Mouse (Mus musculus): ENCODE measurements around the gene Herc4. TPM values are rescaled to one million over a fixed set of nuclear protein-coding genes. Genes with fewer than 3 reads are reported as not detected.

The Herc4 gene
- polyA plus RNA-seq, 1 experiment from 2014 or later, result 23.8 TPM

GRCm38 (mm10) chr10:63221081-63221783, 22.4 kb upstream of the Herc4 start:
- no peak overlapping the region for H3K27ac ChIP-seq (ENCODE audit: low read length)
- no peak for ATAC-seq
- H3K36me3 ChIP-seq (ENCODE audit: insufficient read depth, low read length), result no peaks in the 10 kb centered on the region
- TF ChIP-seq EP300 (IDR thresholded peaks at IDR 0.05) (no peak), CTCF (IDR thresholded peaks at IDR 0.05) (no peak)
- no peaks in the 10 kb centered on the region for H3K9me3 ChIP-seq (ENCODE audit: low read length)
- H3K27me3 ChIP-seq (replicated peaks; ENCODE audit: insufficient read depth, low read length), result no peaks in the 10 kb centered on the region
- no peak overlapping the region for H3K4me2 ChIP-seq (replicated peaks; ENCODE audit: low read depth, low read length)
- H3K4me1 ChIP-seq (ENCODE audit: insufficient read depth, low read depth, low read length), result no peaks in the 10 kb centered on the region
- no peak overlapping the region for H3K4me3 ChIP-seq (ENCODE audit: low read depth, low read length)
- WGBS, result 66% methylated on average over 7 of the region's 7 CpGs
- H3K9ac ChIP-seq (replicated peaks; ENCODE audit: low read depth), result no peak overlapping the region
- DNase-seq (ENCODE audit: low spot score), result no peak

- H3K27ac ChIP-seq (ENCODE audit: low read length), result no peak overlapping the region
- TF ChIP-seq EP300 (IDR thresholded peaks at IDR 0.05) (no peak), CTCF (IDR thresholded peaks at IDR 0.05) (no peak)
- H3K4me3 ChIP-seq (ENCODE audit: low read depth, low read length), result no peak overlapping the region
- no peak for ATAC-seq
- H3K9me3 ChIP-seq (ENCODE audit: low read length), result no peaks in the 10 kb centered on the region
- no peaks in the 10 kb centered on the region for H3K4me1 ChIP-seq (ENCODE audit: insufficient read depth, low read depth, low read length)
- H3K36me3 ChIP-seq (ENCODE audit: insufficient read depth, low read length), result no peaks in the 10 kb centered on the region
- no peak overlapping the region for H3K4me2 ChIP-seq (replicated peaks; ENCODE audit: low read depth, low read length)
- H3K27me3 ChIP-seq (replicated peaks; ENCODE audit: insufficient read depth, low read length), result no peaks in the 10 kb centered on the region
- 72% methylated on average over 12 of the region's 12 CpGs for WGBS
- no peak overlapping the region for H3K9ac ChIP-seq (replicated peaks; ENCODE audit: low read depth)
- no peak for DNase-seq (ENCODE audit: low spot score)
Measured at GRCm38 (mm10) chr10:63224341-63224740, 19.3 kb upstream of the Herc4 start.

GRCm38 (mm10) chr10:63230266-63230665, 13.3 kb upstream of the Herc4 start:
- Histone ChIP-seq H3K4me1 (ENCODE audit: insufficient read depth, low read depth, low read length) (no peaks in the 10 kb centered on the region), H3K36me3 (ENCODE audit: insufficient read depth, low read length) (no peaks in the 10 kb centered on the region), H3K27me3 (replicated peaks; ENCODE audit: insufficient read depth, low read length) (no peaks in the 10 kb centered on the region), H3K9me3 (ENCODE audit: low read length) (no peaks in the 10 kb centered on the region), H3K4me2 (replicated peaks; ENCODE audit: low read depth, low read length) (no peak overlapping the region), H3K4me3 (ENCODE audit: low read depth, low read length) (no peak overlapping the region), H3K9ac (replicated peaks; ENCODE audit: low read depth) (no peak overlapping the region), H3K27ac (ENCODE audit: low read length) (no peak overlapping the region)
- no peak for ATAC-seq
- WGBS, result 76% methylated on average over 7 of the region's 7 CpGs
- TF ChIP-seq EP300 (IDR thresholded peaks at IDR 0.05) (no peak), CTCF (IDR thresholded peaks at IDR 0.05) (no peak)
- no peak for DNase-seq (ENCODE audit: low spot score)

- DNase-seq (ENCODE audit: low spot score) (no peak), ATAC-seq (no peak)
- H3K9ac ChIP-seq (replicated peaks; ENCODE audit: low read depth), result no peak overlapping the region
- 33% methylated on average over 3 of the region's 5 CpGs for WGBS
- H3K9me3 ChIP-seq (ENCODE audit: low read length), result no peaks in the 10 kb centered on the region
- H3K36me3 ChIP-seq (ENCODE audit: insufficient read depth, low read length), result no peaks in the 10 kb centered on the region
- H3K4me2 ChIP-seq (replicated peaks; ENCODE audit: low read depth, low read length), result no peak overlapping the region
- no peak overlapping the region for H3K27ac ChIP-seq (ENCODE audit: low read length)
- no peak overlapping the region for H3K4me3 ChIP-seq (ENCODE audit: low read depth, low read length)
- H3K27me3 ChIP-seq (replicated peaks; ENCODE audit: insufficient read depth, low read length), result no peaks in the 10 kb centered on the region
- H3K4me1 ChIP-seq (ENCODE audit: insufficient read depth, low read depth, low read length), result no peaks in the 10 kb centered on the region
- TF ChIP-seq CTCF (IDR thresholded peaks at IDR 0.05) (no peak), EP300 (IDR thresholded peaks at IDR 0.05) (no peak)
Measured at GRCm38 (mm10) chr10:63230854-63231253, 12.8 kb upstream of the Herc4 start.

- Histone ChIP-seq H3K27ac (ENCODE audit: low read length) (no peak overlapping the region), H3K4me1 (ENCODE audit: insufficient read depth, low read depth, low read length) (no peaks in the 10 kb centered on the region), H3K36me3 (ENCODE audit: insufficient read depth, low read length) (no peaks in the 10 kb centered on the region), H3K9ac (replicated peaks; ENCODE audit: low read depth) (no peak overlapping the region), H3K4me3 (ENCODE audit: low read depth, low read length) (no peak overlapping the region), H3K27me3 (replicated peaks; ENCODE audit: insufficient read depth, low read length) (no peaks in the 10 kb centered on the region), H3K4me2 (replicated peaks; ENCODE audit: low read depth, low read length) (no peak overlapping the region), H3K9me3 (ENCODE audit: low read length) (no peaks in the 10 kb centered on the region)
- peak; percentile 17 for DNase-seq (ENCODE audit: low spot score)
- ATAC-seq, result no peak
- WGBS, result 28% methylated on average over 5 of the region's 5 CpGs
- no peak for TF ChIP-seq EP300 (IDR thresholded peaks at IDR 0.05)
- TF ChIP-seq CTCF (IDR thresholded peaks at IDR 0.05), result no peak
Measured at GRCm38 (mm10) chr10:63231630-63232029, 12.0 kb upstream of the Herc4 start.

GRCm38 (mm10) chr10:63234133-63234532, 9.5 kb upstream of the Herc4 start:
- H3K27ac ChIP-seq (ENCODE audit: low read length), result no peak overlapping the region
- no peaks in the 10 kb centered on the region for H3K27me3 ChIP-seq (replicated peaks; ENCODE audit: insufficient read depth, low read length)
- no peak overlapping the region for H3K4me2 ChIP-seq (replicated peaks; ENCODE audit: low read depth, low read length)
- ATAC-seq, result no peak
- no peak for DNase-seq (ENCODE audit: low spot score)
- no peak overlapping the region for H3K9ac ChIP-seq (replicated peaks; ENCODE audit: low read depth)
- no peaks in the 10 kb centered on the region for H3K9me3 ChIP-seq (ENCODE audit: low read length)
- WGBS, result 78% methylated on average over 5 of the region's 5 CpGs
- H3K36me3 ChIP-seq (ENCODE audit: insufficient read depth, low read length), result no peaks in the 10 kb centered on the region
- no peaks in the 10 kb centered on the region for H3K4me1 ChIP-seq (ENCODE audit: insufficient read depth, low read depth, low read length)
- TF ChIP-seq EP300 (IDR thresholded peaks at IDR 0.05), result no peak
- TF ChIP-seq CTCF (IDR thresholded peaks at IDR 0.05), result no peak
- no peak overlapping the region for H3K4me3 ChIP-seq (ENCODE audit: low read depth, low read length)
